Mouse (Mus musculus): ENCODE results near the gene Tmbim7. TPM values are rescaled to one million over a fixed set of nuclear protein-coding genes. Genes with fewer than 3 reads are reported as not detected.
"Not testable (repeated sequence)": the region's sequence is repeated elsewhere in the genome, so short reads cannot be mapped to it uniquely, and the experiment has no call there.

Tmbim7 gene
- not detected in 2 replicates for polyA plus RNA-seq (2014; fragmentation: Nextera tagmentation; extraction: Ambion mirVana)

- H3K9me3 ChIP-seq (ENCODE audit: control insufficient read depth, low read depth, low read length) = no peaks in the 10 kb centered on the region
- H3K9ac ChIP-seq (replicated peaks; ENCODE audit: low read depth, low read length) = no peak within 1 kb of the TSS
- H3K4me2 ChIP-seq (replicated peaks; ENCODE audit: low read depth, low read length) = no peak within 1 kb of the TSS
- H3K27ac ChIP-seq (ENCODE audit: low read length) = no peak within 1 kb of the TSS
- no peaks in the 10 kb centered on the region for H3K36me3 ChIP-seq (ENCODE audit: control insufficient read depth, insufficient read depth, low read length)
- ATAC-seq (ENCODE audit: insufficient number of reproducible peaks, insufficient read depth, low FRiP score, low read depth) = no peak
- H3K4me3 ChIP-seq (ENCODE audit: low read depth, low read length) = no peak within 1 kb of the TSS
- H3K27me3 ChIP-seq (ENCODE audit: control insufficient read depth, insufficient read depth, low read length) = no peaks in the 10 kb centered on the region
- WGBS = 82% methylated on average over 6 of the region's 6 CpGs
- no peaks in the 10 kb centered on the region for H3K4me1 ChIP-seq (ENCODE audit: control insufficient read depth, insufficient read depth, low read length)
Measured at GRCm38 (mm10) chr5:3650881-3651280, at the start of gene Tmbim7. Gene Tmbim7, plus strand, starts transcription at chr5:3651181.

- Histone ChIP-seq H3K4me1 (ENCODE audit: control insufficient read depth, insufficient read depth, low read length) (no peaks in the 10 kb centered on the region), H3K4me3 (ENCODE audit: low read depth, low read length) (no peak overlapping the region), H3K27ac (ENCODE audit: low read length) (no peak overlapping the region), H3K36me3 (ENCODE audit: control insufficient read depth, insufficient read depth, low read length) (peaks cover 19% of the 10 kb centered on the region), H3K9ac (replicated peaks; ENCODE audit: low read depth, low read length) (no peak overlapping the region), H3K27me3 (ENCODE audit: control insufficient read depth, insufficient read depth, low read length) (no peaks in the 10 kb centered on the region), H3K4me2 (replicated peaks; ENCODE audit: low read depth, low read length) (no peak overlapping the region), H3K9me3 (ENCODE audit: control insufficient read depth, low read depth, low read length) (no peaks in the 10 kb centered on the region)
- WGBS = 90% methylated on average over 9 of the region's 9 CpGs
- ATAC-seq (ENCODE audit: insufficient number of reproducible peaks, insufficient read depth, low FRiP score, low read depth) = no peak
Measured at GRCm38 (mm10) chr5:3607114-3607513, 43.9 kb upstream of the Tmbim7 start.

- peaks cover 14% of the 10 kb centered on the region for H3K36me3 ChIP-seq (ENCODE audit: control insufficient read depth, insufficient read depth, low read length)
- no peaks in the 10 kb centered on the region for H3K4me1 ChIP-seq (ENCODE audit: control insufficient read depth, insufficient read depth, low read length)
- no peaks in the 10 kb centered on the region for H3K9me3 ChIP-seq (ENCODE audit: control insufficient read depth, low read depth, low read length)
- WGBS = 92% methylated on average over 7 of the region's 7 CpGs
- no peak overlapping the region for H3K9ac ChIP-seq (replicated peaks; ENCODE audit: low read depth, low read length)
- no peak overlapping the region for H3K4me2 ChIP-seq (replicated peaks; ENCODE audit: low read depth, low read length)
- H3K4me3 ChIP-seq (ENCODE audit: low read depth, low read length) = no peak overlapping the region
- ATAC-seq (ENCODE audit: insufficient number of reproducible peaks, insufficient read depth, low FRiP score, low read depth) = no peak
- H3K27ac ChIP-seq (ENCODE audit: low read length) = no peak overlapping the region
- no peaks in the 10 kb centered on the region for H3K27me3 ChIP-seq (ENCODE audit: control insufficient read depth, insufficient read depth, low read length)
Measured at GRCm38 (mm10) chr5:3609241-3609640, 41.7 kb upstream of the Tmbim7 start.

DNA sequence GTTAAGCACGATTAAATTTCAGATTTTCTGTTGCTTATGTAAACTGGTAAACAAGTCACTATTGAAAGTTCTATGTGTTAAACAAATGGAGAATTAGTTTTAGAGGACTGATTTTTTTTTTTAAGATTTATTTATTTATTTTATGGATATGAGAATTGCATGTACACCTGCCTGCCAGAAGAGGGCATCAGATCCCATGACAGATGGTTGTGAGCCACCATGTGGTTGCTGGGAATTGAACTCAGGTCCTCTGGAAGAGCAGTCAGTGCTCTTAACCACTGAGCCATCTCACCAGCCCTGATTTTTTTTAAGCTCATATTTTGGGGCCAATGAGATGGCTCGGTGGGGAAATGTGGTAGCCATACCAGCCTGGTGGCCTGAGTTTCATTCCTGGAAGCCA is 39.1 kb upstream of the Tmbim7 start:
- not testable (repeated sequence) for H3K9ac ChIP-seq (replicated peaks; ENCODE audit: low read depth, low read length); H3K36me3 ChIP-seq (ENCODE audit: control insufficient read depth, insufficient read depth, low read length); H3K9me3 ChIP-seq (ENCODE audit: control insufficient read depth, low read depth, low read length); H3K27ac ChIP-seq (ENCODE audit: low read length); ATAC-seq (ENCODE audit: insufficient number of reproducible peaks, insufficient read depth, low FRiP score, low read depth); H3K4me3 ChIP-seq (ENCODE audit: low read depth, low read length); H3K4me1 ChIP-seq (ENCODE audit: control insufficient read depth, insufficient read depth, low read length); H3K27me3 ChIP-seq (ENCODE audit: control insufficient read depth, insufficient read depth, low read length); H3K4me2 ChIP-seq (replicated peaks; ENCODE audit: low read depth, low read length)
- WGBS = 92% methylated on average over 2 of the region's 2 CpGs

DNA sequence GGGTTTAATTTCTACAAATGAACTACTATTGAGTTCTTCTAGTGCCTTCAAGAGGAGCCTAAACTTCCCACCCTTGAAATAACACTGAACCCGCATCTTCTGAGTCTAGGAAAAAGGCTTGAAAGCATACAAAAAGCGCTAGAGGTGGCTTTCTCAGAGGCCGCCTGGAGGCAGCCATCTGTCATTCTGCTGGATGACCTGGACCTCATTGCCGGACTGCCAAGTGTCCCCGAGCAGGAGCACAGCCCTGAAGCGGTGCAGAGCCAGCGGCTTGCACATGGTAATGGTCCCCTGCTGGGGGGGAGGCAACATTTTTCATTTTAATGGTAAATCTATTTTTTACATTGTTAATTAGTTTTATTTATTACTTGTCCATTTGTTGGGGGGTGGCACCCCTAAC is 30.5 kb upstream of the Tmbim7 start:
- H3K4me3 ChIP-seq (ENCODE audit: low read depth, low read length) = no peak overlapping the region
- no peaks in the 10 kb centered on the region for H3K4me1 ChIP-seq (ENCODE audit: control insufficient read depth, insufficient read depth, low read length)
- H3K4me2 ChIP-seq (replicated peaks; ENCODE audit: low read depth, low read length) = no peak overlapping the region
- no peaks in the 10 kb centered on the region for H3K9me3 ChIP-seq (ENCODE audit: control insufficient read depth, low read depth, low read length)
- no peak overlapping the region for H3K9ac ChIP-seq (replicated peaks; ENCODE audit: low read depth, low read length)
- no peak overlapping the region for H3K27ac ChIP-seq (ENCODE audit: low read length)
- H3K27me3 ChIP-seq (ENCODE audit: control insufficient read depth, insufficient read depth, low read length) = no peaks in the 10 kb centered on the region
- H3K36me3 ChIP-seq (ENCODE audit: control insufficient read depth, insufficient read depth, low read length) = peaks cover 24% of the 10 kb centered on the region
- no peak for ATAC-seq (ENCODE audit: insufficient number of reproducible peaks, insufficient read depth, low FRiP score, low read depth)
- 83% methylated on average over 7 of the region's 7 CpGs for WGBS

GRCm38 (mm10) chr5:3630055-3630454 is 20.9 kb upstream of the Tmbim7 start:
- no peaks in the 10 kb centered on the region for H3K27me3 ChIP-seq (ENCODE audit: control insufficient read depth, insufficient read depth, low read length)
- no peaks in the 10 kb centered on the region for H3K4me1 ChIP-seq (ENCODE audit: control insufficient read depth, insufficient read depth, low read length)
- no peak overlapping the region for H3K27ac ChIP-seq (ENCODE audit: low read length)
- WGBS = 90% methylated on average over 5 of the region's 5 CpGs
- no peak overlapping the region for H3K4me2 ChIP-seq (replicated peaks; ENCODE audit: low read depth, low read length)
- H3K36me3 ChIP-seq (ENCODE audit: control insufficient read depth, insufficient read depth, low read length) = peaks cover 8% of the 10 kb centered on the region
- no peaks in the 10 kb centered on the region for H3K9me3 ChIP-seq (ENCODE audit: control insufficient read depth, low read depth, low read length)
- H3K4me3 ChIP-seq (ENCODE audit: low read depth, low read length) = no peak overlapping the region
- no peak overlapping the region for H3K9ac ChIP-seq (replicated peaks; ENCODE audit: low read depth, low read length)
- no peak for ATAC-seq (ENCODE audit: insufficient number of reproducible peaks, insufficient read depth, low FRiP score, low read depth)

GRCm38 (mm10) chr5:3631512-3632271 is 19.3 kb upstream of the Tmbim7 start:
- ATAC-seq (ENCODE audit: insufficient number of reproducible peaks, insufficient read depth, low FRiP score, low read depth) = no peak
- Histone ChIP-seq H3K9ac (replicated peaks; ENCODE audit: low read depth, low read length) (no peak overlapping the region), H3K4me2 (replicated peaks; ENCODE audit: low read depth, low read length) (no peak overlapping the region), H3K4me3 (ENCODE audit: low read depth, low read length) (no peak overlapping the region), H3K36me3 (ENCODE audit: control insufficient read depth, insufficient read depth, low read length) (peaks cover 4% of the 10 kb centered on the region), H3K27me3 (ENCODE audit: control insufficient read depth, insufficient read depth, low read length) (no peaks in the 10 kb centered on the region), H3K9me3 (ENCODE audit: control insufficient read depth, low read depth, low read length) (no peaks in the 10 kb centered on the region), H3K27ac (ENCODE audit: low read length) (no peak overlapping the region), H3K4me1 (ENCODE audit: control insufficient read depth, insufficient read depth, low read length) (no peaks in the 10 kb centered on the region)
- WGBS = 83% methylated on average over 16 of the region's 16 CpGs

DNA sequence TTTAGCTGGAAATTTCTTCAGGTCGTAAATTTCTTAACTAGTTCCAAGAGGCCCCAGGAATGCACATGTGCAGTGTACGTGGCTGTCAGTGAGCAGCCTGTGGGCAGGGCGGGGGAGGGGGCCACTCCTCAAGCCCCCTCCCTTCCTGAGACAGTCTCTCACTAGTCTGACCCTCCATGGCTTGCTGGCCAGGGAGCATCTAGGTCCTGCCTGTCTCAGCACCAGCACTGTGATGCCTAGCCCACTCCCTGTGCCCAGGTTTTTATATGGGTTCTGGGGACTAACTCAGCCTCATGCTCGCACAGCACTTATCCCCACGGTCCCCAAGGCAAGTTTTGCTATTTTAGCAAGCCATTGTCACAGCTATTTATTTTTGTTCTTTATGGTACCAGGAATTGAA is 18.7 kb upstream of the Tmbim7 start:
- no peak overlapping the region for H3K4me2 ChIP-seq (replicated peaks; ENCODE audit: low read depth, low read length)
- ATAC-seq (ENCODE audit: insufficient number of reproducible peaks, insufficient read depth, low FRiP score, low read depth) = no peak
- H3K27me3 ChIP-seq (ENCODE audit: control insufficient read depth, insufficient read depth, low read length) = no peaks in the 10 kb centered on the region
- no peak overlapping the region for H3K27ac ChIP-seq (ENCODE audit: low read length)
- WGBS = 79% methylated on average over 5 of the region's 5 CpGs
- H3K4me3 ChIP-seq (ENCODE audit: low read depth, low read length) = no peak overlapping the region
- H3K36me3 ChIP-seq (ENCODE audit: control insufficient read depth, insufficient read depth, low read length) = peaks cover 4% of the 10 kb centered on the region
- H3K4me1 ChIP-seq (ENCODE audit: control insufficient read depth, insufficient read depth, low read length) = no peaks in the 10 kb centered on the region
- no peaks in the 10 kb centered on the region for H3K9me3 ChIP-seq (ENCODE audit: control insufficient read depth, low read depth, low read length)
- H3K9ac ChIP-seq (replicated peaks; ENCODE audit: low read depth, low read length) = no peak overlapping the region

DNA sequence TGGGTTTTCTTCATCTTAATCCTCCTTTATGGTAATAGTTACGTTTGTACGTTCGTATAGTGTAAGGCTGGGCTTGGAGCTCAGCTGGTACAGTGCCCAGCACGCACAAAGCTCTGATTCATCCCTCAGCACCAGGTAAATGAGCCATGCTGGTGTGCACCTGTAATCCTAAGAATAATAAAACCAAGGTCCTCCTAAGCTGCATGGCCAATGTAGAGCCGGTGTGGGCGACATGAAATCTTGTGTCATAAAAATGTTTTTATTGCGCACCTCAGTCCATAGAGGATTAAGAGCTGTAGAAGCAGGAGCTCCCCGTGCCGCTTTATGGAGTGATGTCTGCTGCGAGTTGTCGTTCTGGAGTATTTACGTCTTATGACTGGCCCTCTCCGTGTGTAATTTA is 17.7 kb upstream of the Tmbim7 start:
- no peak for ATAC-seq (ENCODE audit: insufficient number of reproducible peaks, insufficient read depth, low FRiP score, low read depth)

More for the DNA sequence above, 17.7 kb upstream of the Tmbim7 start:
- Histone ChIP-seq H3K27me3 (ENCODE audit: control insufficient read depth, insufficient read depth, low read length) (no peaks in the 10 kb centered on the region), H3K4me3 (ENCODE audit: low read depth, low read length) (no peak overlapping the region), H3K9ac (replicated peaks; ENCODE audit: low read depth, low read length) (no peak overlapping the region), H3K4me1 (ENCODE audit: control insufficient read depth, insufficient read depth, low read length) (no peaks in the 10 kb centered on the region), H3K36me3 (ENCODE audit: control insufficient read depth, insufficient read depth, low read length) (peaks cover 4% of the 10 kb centered on the region), H3K4me2 (replicated peaks; ENCODE audit: low read depth, low read length) (no peak overlapping the region), H3K27ac (ENCODE audit: low read length) (no peak overlapping the region), H3K9me3 (ENCODE audit: control insufficient read depth, low read depth, low read length) (no peaks in the 10 kb centered on the region)
- WGBS = 93% methylated on average over 13 of the region's 13 CpGs

Data from stomach, embryonic 14.5 days (tissue).